Mouse (Mus musculus): ENCODE measurements around the gene Gm15130.

Gm15130 gene

GRCm38 (mm10) chr2:111152836-111153235, at the start of gene Gm15130:
Gm15130 (minus strand) TSS chr2:111152936.
- no peak for DNase-seq (ENCODE audit: low read depth)

- no peak for DNase-seq (ENCODE audit: low read depth)
These were observed 29.3 kb upstream of the Gm15130 start for GRCm38 (mm10) chr2:111182068-111182467.

- DNase-seq (ENCODE audit: low read depth), result no peak
These were observed 17.0 kb downstream of the Gm15130 start for GRCm38 (mm10) chr2:111135739-111136138.

GRCm38 (mm10) chr2:111105882-111106281, 46.9 kb downstream of the Gm15130 start, which contains the start of gene Gm13941:
Gm13941 (minus strand) TSS chr2:111105982.
- no peak for DNase-seq (ENCODE audit: low read depth)
